Mouse (Mus musculus): ENCODE measurements around the gene Aipl1. TPM values are rescaled to one million over a fixed set of nuclear protein-coding genes. Genes with fewer than 3 reads are reported as not detected.

Gene Aipl1
- polyA plus RNA-seq, 1 experiment from 2014 or later = 0.66 TPM

DNA sequence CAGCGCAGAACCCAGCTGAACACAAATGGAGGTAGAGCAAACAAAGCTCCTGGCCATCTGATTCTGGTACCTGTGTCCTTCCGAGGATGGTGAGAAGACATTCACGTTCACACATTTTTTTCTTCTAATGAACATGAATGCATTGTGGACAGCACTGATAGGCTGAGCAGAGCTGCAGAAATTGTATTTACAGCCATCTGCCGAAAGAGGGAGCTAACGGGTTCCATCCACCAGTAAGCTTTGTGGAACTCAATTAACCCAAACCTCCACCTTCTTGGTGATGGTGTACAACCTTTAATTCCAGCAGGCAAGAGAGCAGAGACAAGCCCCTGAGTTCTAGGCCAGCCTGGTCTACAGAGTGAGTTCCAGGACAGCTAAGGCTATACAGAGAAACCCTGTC is 11.5 kb downstream of the Aipl1 start:
- H3K36me3 ChIP-seq (replicated peaks) = no peaks in the 10 kb centered on the region
- peaks cover 18% of the 10 kb centered on the region for H3K4me1 ChIP-seq
- H3K27ac ChIP-seq = no peak overlapping the region
- DNase-seq (ENCODE audit: extremely low spot score, low spot score) = no peak
- H3K27me3 ChIP-seq (ENCODE audit: poor library complexity, severe bottlenecking) = peaks cover 30% of the 10 kb centered on the region
- no peak overlapping the region for H3K4me3 ChIP-seq
- H3K9me3 ChIP-seq = no peaks in the 10 kb centered on the region
- WGBS = 43% methylated on average over 5 of the region's 5 CpGs

DNA sequence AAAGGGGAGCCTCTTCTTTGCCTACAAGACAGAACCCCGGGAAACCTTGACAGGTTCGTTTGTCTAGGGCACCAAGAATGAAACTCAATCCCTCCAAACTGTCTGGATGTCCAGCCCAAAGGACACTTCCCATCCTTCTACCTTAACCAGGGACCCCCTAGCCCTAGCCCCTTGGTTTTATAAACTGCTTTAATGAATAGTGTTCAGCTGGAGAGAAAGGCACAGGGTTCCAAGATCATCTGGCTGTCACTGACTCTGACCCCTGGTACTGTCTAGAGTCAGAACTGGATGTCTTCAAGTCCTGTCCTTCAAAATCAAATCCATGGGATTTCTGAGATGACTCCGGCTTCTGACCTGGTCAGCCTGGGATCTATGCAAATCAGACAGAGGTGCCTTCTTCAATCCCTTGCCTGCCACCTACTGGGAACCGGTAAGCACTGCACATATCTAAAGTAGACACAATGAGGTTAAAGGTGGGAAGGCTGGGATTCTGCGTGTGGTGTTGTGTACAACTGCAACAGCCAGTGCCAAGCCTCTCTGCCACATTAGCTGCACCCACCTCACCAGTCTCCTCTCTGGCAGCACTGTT is 13.0 kb downstream of the Aipl1 start:
- H3K9me3 ChIP-seq = no peaks in the 10 kb centered on the region

DNA sequence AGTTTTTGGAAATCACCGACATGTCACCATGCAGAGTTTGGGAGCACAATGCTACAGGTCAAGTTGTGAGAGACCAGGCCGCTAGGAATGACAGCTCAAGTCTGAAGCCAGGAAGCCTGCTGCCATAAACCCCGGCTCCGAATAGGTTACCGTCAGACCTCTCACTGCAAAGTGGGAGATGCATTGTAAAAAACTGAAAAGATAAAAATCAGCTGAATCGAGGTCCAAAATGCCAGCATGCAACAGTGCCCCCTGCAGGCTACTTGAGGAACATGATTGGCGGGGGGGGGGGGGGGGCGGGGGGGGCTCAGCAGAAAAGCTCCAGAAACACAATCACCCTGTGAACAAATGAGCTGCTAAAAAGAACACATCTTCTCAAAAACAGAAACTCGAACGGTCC is 13.7 kb downstream of the Aipl1 start:
- 52% methylated on average over 10 of the region's 10 CpGs for WGBS
- H3K4me3 ChIP-seq = no peak overlapping the region
- no peaks in the 10 kb centered on the region for H3K36me3 ChIP-seq (replicated peaks)
- H3K4me1 ChIP-seq = peaks cover 12% of the 10 kb centered on the region
- peak; percentile 30 for DNase-seq (ENCODE audit: extremely low spot score, low spot score)
- H3K27me3 ChIP-seq (ENCODE audit: poor library complexity, severe bottlenecking) = peaks cover 8% of the 10 kb centered on the region; the same call in 1 of the 2 replicates
- H3K9me3 ChIP-seq = no peaks in the 10 kb centered on the region
- no peak overlapping the region for H3K27ac ChIP-seq

More for the DNA sequence above, 13.0 kb downstream of the Aipl1 start:
- peaks cover 16% of the 10 kb centered on the region for H3K4me1 ChIP-seq
- no peaks in the 10 kb centered on the region for H3K36me3 ChIP-seq (replicated peaks)
- H3K4me3 ChIP-seq = no peak overlapping the region
- WGBS = 34% methylated on average over 5 of the region's 5 CpGs
- DNase-seq (ENCODE audit: extremely low spot score, low spot score) = peak; percentile 63
- H3K27ac ChIP-seq = no peak overlapping the region
- peaks cover 14% of the 10 kb centered on the region for H3K27me3 ChIP-seq (ENCODE audit: poor library complexity, severe bottlenecking)

DNA sequence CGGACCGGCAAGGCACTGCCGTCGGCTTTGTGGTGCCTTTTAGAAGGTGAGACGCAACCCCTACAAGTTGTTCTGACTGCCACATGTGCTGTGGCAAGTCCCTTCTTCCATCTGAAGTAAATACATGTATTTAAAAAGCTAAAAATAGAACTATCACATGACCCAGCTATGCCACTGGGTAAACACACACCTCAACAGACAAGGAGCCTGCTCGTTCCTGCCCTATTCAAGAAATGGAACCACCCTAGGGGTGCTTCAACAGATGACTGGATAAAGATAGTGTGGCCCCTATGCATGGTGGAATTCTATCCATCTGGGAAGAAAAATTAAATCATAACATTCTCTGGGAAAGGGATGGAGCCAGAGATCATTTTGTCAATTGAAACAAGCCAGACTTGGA is 14.5 kb downstream of the Aipl1 start:
- no peak overlapping the region for H3K4me3 ChIP-seq
- H3K9me3 ChIP-seq = no peaks in the 10 kb centered on the region
- DNase-seq (ENCODE audit: extremely low spot score, low spot score) = no peak
- H3K27ac ChIP-seq = no peak overlapping the region
- peaks cover 14% of the 10 kb centered on the region for H3K4me1 ChIP-seq
- H3K36me3 ChIP-seq (replicated peaks) = no peaks in the 10 kb centered on the region
- peaks cover 8% of the 10 kb centered on the region; the same call in 1 of the 2 replicates for H3K27me3 ChIP-seq (ENCODE audit: poor library complexity, severe bottlenecking)
- 92% methylated on average over 6 of the region's 6 CpGs for WGBS

DNA sequence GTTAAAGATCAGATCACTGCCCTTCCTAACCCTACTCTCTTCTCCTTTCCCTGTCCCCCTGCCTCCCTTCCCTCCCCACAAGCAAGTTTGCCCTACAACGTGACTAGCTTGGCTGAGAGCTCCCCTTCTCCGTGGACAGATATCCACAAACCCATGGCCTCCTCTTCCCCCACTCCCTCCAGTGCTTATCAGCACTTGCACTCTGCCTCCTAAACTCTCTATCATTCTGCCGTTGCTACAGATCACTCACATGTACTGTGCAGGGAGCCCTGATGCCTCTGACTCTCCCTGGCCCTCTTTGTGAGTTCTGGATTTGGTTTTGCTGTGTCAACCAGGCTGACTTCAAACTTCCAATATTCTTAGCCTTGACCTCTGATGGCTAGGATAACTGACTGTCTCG is 16.3 kb downstream of the Aipl1 start:
- H3K27me3 ChIP-seq (ENCODE audit: poor library complexity, severe bottlenecking) = peaks cover 8% of the 10 kb centered on the region; the same call in 1 of the 2 replicates
- H3K4me3 ChIP-seq = no peak overlapping the region
- 78% methylated on average over 4 of the region's 4 CpGs for WGBS
- no peaks in the 10 kb centered on the region for H3K36me3 ChIP-seq (replicated peaks)
- peaks cover 14% of the 10 kb centered on the region for H3K4me1 ChIP-seq
- no peaks in the 10 kb centered on the region for H3K9me3 ChIP-seq
- no peak overlapping the region for H3K27ac ChIP-seq
- no peak for DNase-seq (ENCODE audit: extremely low spot score, low spot score)

DNA sequence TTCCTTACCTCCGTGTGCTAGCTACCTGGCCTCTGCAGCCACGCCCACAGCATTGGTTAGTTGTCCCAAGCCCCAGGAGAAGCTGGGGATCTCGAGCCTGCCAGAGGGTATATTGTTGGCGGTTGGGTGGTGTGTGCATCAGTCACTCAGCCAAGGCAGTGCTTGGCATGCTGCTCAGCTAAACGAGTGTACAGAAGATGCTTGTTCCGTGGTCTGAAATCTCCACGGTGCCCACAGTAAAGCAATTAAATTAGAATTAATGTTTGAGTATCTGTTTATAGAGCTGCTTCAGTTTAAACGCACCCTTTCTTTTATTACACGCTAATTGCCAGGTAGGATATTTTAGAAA is 20.1 kb downstream of the Aipl1 start:
- peaks cover 9% of the 10 kb centered on the region; the same call in 1 of the 2 replicates for H3K27me3 ChIP-seq (ENCODE audit: poor library complexity, severe bottlenecking)
- DNase-seq (ENCODE audit: extremely low spot score, low spot score) = no peak
- WGBS = 84% methylated on average over 9 of the region's 9 CpGs
- H3K9me3 ChIP-seq = no peaks in the 10 kb centered on the region
- H3K36me3 ChIP-seq (replicated peaks) = no peaks in the 10 kb centered on the region
- H3K4me1 ChIP-seq = peaks cover 15% of the 10 kb centered on the region
- H3K27ac ChIP-seq = no peak overlapping the region
- no peak overlapping the region for H3K4me3 ChIP-seq

DNA sequence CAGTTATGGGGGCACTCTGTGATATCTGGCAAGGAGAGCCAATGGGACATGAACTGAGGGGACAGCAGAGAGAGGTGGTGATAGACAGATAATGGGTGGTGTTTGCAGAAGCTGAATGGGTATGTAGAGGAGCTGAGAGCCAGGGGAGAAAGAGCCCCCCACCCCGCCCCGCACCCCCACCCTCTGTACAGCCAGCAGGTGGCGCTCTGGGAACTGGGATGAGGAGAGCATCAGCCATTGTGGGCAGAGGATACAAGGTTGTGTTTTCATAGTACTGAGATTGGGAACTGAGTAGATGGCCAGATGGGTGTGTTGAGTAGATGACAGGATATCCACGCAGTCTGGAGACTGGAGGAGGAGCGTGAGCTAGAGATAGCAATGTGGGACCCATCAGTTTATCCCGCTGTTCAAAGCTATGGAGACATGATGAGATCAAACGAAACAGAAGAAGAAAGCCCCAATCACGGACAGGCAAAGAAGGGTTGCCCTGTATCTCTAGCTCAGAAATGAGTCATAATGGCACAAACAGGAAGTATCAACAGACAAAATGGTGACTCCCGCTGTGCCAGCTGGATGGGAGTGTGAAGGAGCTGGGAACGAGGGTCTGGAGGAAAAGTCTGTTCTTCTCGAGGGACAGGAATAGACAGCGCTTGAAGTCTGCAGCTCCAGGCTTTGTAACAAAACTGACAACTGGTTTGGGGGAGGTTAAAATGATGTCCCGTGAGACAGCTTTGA is 20.6 kb downstream of the Aipl1 start:
- no peak overlapping the region for H3K27ac ChIP-seq
- no peak for DNase-seq (ENCODE audit: extremely low spot score, low spot score)

DNA sequence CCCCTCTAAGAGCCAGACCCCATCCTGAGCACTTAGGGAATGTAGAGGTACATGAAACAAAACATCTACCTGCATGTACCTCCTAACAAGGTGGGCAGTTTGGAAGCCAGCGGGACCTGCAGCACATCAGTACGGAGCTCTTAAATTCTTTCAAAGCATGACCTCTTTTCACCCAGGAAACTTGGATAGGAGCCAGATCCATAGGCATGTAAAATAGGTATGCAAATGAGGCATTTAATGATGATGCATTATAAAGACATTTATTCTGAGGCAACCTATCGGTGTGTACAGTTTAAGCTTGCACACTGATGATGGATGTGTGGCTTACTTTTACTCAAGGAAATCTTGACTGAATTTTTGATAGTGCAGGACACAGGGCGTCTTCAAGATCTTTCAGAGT is 22.6 kb downstream of the Aipl1 start:
- Histone ChIP-seq H3K4me1 (peaks cover 36% of the 10 kb centered on the region), H3K27me3 (ENCODE audit: poor library complexity, severe bottlenecking) (peaks cover 13% of the 10 kb centered on the region; the same call in 1 of the 2 replicates), H3K4me3 (no peak overlapping the region), H3K27ac (no peak overlapping the region), H3K36me3 (replicated peaks) (no peaks in the 10 kb centered on the region), H3K9me3 (no peaks in the 10 kb centered on the region)
- 90% methylated on average over 4 of the region's 4 CpGs for WGBS
- DNase-seq (ENCODE audit: extremely low spot score, low spot score) = no peak

More for the DNA sequence above, 20.6 kb downstream of the Aipl1 start:
- no peaks in the 10 kb centered on the region for H3K36me3 ChIP-seq (replicated peaks)
- WGBS = 81% methylated on average over 13 of the region's 13 CpGs
- H3K4me3 ChIP-seq = no peak overlapping the region
- peaks cover 9% of the 10 kb centered on the region; the same call in 1 of the 2 replicates for H3K27me3 ChIP-seq (ENCODE audit: poor library complexity, severe bottlenecking)
- peaks cover 21% of the 10 kb centered on the region for H3K4me1 ChIP-seq
- no peaks in the 10 kb centered on the region for H3K9me3 ChIP-seq

DNA sequence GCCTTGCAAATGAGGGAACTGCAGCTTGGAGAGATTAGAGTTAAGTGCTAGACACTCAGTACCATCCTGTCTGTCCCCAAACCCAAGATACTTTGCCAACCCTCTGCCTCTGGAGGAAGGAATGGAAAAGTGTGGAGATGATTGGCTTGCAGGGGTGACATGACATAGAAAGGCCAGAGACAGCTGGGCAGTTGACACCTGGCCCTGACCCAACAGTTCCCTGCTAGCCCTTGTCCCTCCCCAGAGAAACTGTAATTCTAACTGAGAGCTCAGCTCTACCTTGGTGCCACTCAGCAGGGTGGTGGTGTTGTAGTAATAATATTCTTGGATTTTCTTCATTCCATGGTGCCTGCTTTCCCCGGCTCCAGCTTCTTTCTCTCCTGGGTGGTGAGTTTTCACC is 25.4 kb downstream of the Aipl1 start:
- Histone ChIP-seq H3K4me3 (no peak overlapping the region), H3K9me3 (no peaks in the 10 kb centered on the region), H3K27ac (peak overlapping the region; percentile 70), H3K4me1 (peaks cover 34% of the 10 kb centered on the region), H3K36me3 (replicated peaks) (no peaks in the 10 kb centered on the region), H3K27me3 (ENCODE audit: poor library complexity, severe bottlenecking) (peaks cover 16% of the 10 kb centered on the region; the same call in 1 of the 2 replicates)
- 83% methylated on average over 1 of the region's 1 CpGs for WGBS
- no peak for DNase-seq (ENCODE audit: extremely low spot score, low spot score)

DNA sequence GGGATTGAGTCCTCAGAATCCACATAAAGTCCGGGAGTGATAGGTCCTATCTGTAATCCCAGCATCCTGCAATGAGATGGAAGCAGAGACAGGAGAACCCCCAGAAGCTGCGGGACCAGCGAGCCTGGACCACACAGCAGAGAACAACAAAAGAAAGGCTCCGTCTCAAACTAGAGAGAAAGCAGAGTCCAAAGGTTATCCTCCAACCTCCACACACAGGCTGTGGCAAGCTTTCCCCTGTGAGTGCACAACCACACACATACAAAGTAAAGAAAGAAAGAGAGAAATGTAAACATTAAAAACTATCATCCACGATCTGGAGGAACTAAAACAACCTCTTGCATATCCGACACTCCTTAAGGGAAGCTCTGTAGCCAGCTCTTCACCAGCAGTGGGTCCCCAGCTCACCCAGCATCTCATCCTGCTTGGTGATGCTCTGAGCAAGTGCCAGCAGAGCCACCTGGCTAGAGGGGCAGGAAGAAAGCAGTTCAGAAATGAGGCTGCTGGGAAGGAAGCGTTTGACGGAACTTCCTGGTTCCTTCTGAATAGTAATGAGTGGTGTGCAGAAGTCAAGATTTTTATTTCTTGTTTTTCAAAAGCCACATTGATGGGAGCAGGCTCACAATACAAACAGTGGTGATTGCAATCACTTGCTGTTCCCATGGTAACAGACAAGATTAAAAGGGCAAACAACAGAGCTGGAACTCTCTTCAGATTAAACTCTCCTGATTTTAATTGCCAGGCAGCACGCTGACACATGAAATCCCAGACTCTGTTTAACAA is 26.2 kb downstream of the Aipl1 start:
- Histone ChIP-seq H3K27ac (peak overlapping the region; percentile 70), H3K27me3 (ENCODE audit: poor library complexity, severe bottlenecking) (peaks cover 16% of the 10 kb centered on the region; the same call in 1 of the 2 replicates), H3K36me3 (replicated peaks) (no peaks in the 10 kb centered on the region), H3K4me1 (peaks cover 34% of the 10 kb centered on the region), H3K9me3 (no peaks in the 10 kb centered on the region), H3K4me3 (no peak overlapping the region)
- DNase-seq (ENCODE audit: extremely low spot score, low spot score) = no peak
- 54% methylated on average over 9 of the region's 9 CpGs for WGBS

DNA sequence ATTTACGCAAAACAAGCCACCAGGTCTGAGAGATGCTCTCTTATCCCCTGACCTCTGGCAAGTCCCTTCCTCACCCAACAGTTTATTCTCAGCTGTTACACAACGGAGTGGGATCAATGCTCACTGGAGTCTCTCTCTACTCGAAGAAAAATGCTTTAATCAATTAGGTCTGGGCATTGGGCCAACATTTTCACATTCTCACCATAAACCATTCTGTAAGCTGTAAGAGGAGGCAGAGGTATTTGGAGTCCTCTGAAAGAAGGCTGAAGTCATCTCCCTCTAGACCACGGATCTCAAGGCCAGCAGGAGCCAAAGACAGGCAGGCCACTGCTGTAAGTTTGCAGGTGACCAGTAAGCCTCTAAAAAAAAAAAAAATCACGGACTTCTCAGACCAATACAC is 26.9 kb downstream of the Aipl1 start:
- no peak for DNase-seq (ENCODE audit: extremely low spot score, low spot score)
- peaks cover 34% of the 10 kb centered on the region for H3K4me1 ChIP-seq
- WGBS = 82% methylated on average over 5 of the region's 5 CpGs
- peaks cover 16% of the 10 kb centered on the region; the same call in 1 of the 2 replicates for H3K27me3 ChIP-seq (ENCODE audit: poor library complexity, severe bottlenecking)
- H3K9me3 ChIP-seq = no peaks in the 10 kb centered on the region
- peak overlapping the region; percentile 70; the same call in 1 of the 2 replicates for H3K27ac ChIP-seq
- H3K4me3 ChIP-seq = no peak overlapping the region
- no peaks in the 10 kb centered on the region for H3K36me3 ChIP-seq (replicated peaks)

DNA sequence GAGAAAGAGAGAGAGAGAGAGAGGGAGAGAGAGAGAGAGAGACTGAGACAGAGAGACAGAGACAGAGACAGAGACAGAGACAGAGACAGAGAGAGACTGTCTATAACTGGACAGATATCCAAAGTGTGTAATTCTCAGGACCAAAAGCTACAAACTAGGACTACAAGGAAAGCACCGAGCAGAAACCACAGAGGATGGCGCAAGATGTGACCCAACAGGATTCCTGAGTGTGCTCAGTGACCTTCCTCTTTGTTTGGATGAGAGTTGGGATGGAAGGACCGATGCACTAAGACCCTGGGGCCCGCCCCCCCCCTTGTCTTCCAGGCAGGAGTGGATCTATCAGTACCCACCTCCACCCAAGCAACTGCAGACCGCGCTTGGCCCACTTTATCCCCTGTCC is 31.8 kb downstream of the Aipl1 start:
- H3K4me3 ChIP-seq = no peak overlapping the region
- peaks cover 7% of the 10 kb centered on the region; the same call in 1 of the 2 replicates for H3K27me3 ChIP-seq (ENCODE audit: poor library complexity, severe bottlenecking)
- WGBS = 88% methylated on average over 6 of the region's 6 CpGs
- no peaks in the 10 kb centered on the region for H3K36me3 ChIP-seq (replicated peaks)
- peaks cover 5% of the 10 kb centered on the region for H3K4me1 ChIP-seq
- H3K9me3 ChIP-seq = no peaks in the 10 kb centered on the region
- no peak for DNase-seq (ENCODE audit: extremely low spot score, low spot score)
- no peak overlapping the region for H3K27ac ChIP-seq

DNA sequence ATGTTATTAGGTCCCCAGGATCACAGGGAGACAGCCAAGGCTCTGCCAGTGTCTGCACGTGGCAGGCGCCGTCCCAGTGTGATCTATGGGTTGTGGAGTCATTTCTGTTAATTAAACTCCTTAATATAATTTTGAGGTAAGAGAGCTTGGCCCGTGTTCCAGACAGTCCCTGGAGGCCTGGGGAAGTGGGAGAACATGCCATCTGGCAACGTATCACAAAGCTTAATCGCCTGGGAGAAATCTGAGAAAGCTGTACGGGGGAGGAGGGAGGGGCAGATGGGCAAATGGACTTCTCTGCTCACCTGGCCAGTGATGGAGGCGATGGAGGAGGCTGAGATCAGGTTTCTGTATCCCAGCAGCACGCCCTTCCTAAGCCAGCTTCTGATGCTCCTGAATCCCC is 34.1 kb downstream of the Aipl1 start:
- no peaks in the 10 kb centered on the region for H3K27me3 ChIP-seq (ENCODE audit: poor library complexity, severe bottlenecking)
- DNase-seq (ENCODE audit: extremely low spot score, low spot score) = no peak
- no peak overlapping the region for H3K4me3 ChIP-seq
- no peaks in the 10 kb centered on the region for H3K4me1 ChIP-seq
- 82% methylated on average over 9 of the region's 9 CpGs for whole genome bisulfite sequencing
- no peaks in the 10 kb centered on the region for H3K9me3 ChIP-seq
- no peak overlapping the region for H3K27ac ChIP-seq
- no peaks in the 10 kb centered on the region for H3K36me3 ChIP-seq (replicated peaks)
